Mouse (Mus musculus) liver, adult 2 months (tissue): Measurements from ENCODE around the gene Zfp870. TPM values are rescaled to one million over a fixed set of nuclear protein-coding genes. Genes with fewer than 3 reads are reported as not detected.

Experiments used
- DNase-seq: peaks from one replicate; pipeline ENCODE4 v3.0.0-alpha.2; 2011; ENCODE audit warnings: low read depth, low spot score; ENCODE audit errors: extremely low read depth
- H3K27ac ChIP-seq: fragments of 200-500 bp; replicated peaks from 2 replicates; pipeline ENCODE4 v1.5.1; 2012; ENCODE audit warnings: low read depth, mild to moderate bottlenecking, control low read depth, inconsistent platforms, low read length; ENCODE audit not compliant: insufficient read depth
- H3K27me3 ChIP-seq: fragments of 200-500 bp; 2 replicates; pipeline ENCODE4 v1.6.1; 2012; ENCODE audit warnings: mild to moderate bottlenecking, moderate library complexity, low read length, inconsistent platforms; ENCODE audit not compliant: control insufficient read depth, insufficient read depth
- H3K36me3 ChIP-seq: fragments of 200-500 bp; 2 replicates; pipeline ENCODE4 v1.6.1; 2012; ENCODE audit warnings: low read length, inconsistent platforms; ENCODE audit not compliant: control insufficient read depth, insufficient read depth
- H3K4me1 ChIP-seq: fragments of 200-500 bp; 2 replicates; pipeline ENCODE4 v1.6.1; 2011; ENCODE audit warnings: low read length; ENCODE audit not compliant: control insufficient read depth, insufficient read depth
- H3K4me3 ChIP-seq: fragments of 200-500 bp; 2 replicates; pipeline ENCODE4 v1.5.1; 2011; ENCODE audit warnings: low read depth, mild to moderate bottlenecking, control low read depth, low read length, moderate library complexity; ENCODE audit not compliant: insufficient read depth
- H3K79me2 ChIP-seq: fragments of 200-500 bp; 2 replicates; pipeline ENCODE4 v1.6.1; 2012; ENCODE audit warnings: inconsistent platforms, mild to moderate bottlenecking, low read length, moderate library complexity; ENCODE audit not compliant: control insufficient read depth, insufficient read depth
- H3K9ac ChIP-seq: fragments of 200-500 bp; 2 replicates; pipeline ENCODE4 v1.6.1; 2012; ENCODE audit warnings: low read depth, mild to moderate bottlenecking, control low read depth, inconsistent platforms, low read length
- CTCF ChIP-seq: fragments of 200-500 bp; IDR thresholded peaks from 2 replicates; pipeline ENCODE4 v1.5.1; 2011; ENCODE audit warnings: low read depth, low read length, control low read depth
- POLR2A ChIP-seq: fragments of 200-500 bp; IDR thresholded peaks from 2 replicates; pipeline ENCODE4 v1.6.1; 2011; ENCODE audit warnings: low read length, control low read depth; ENCODE audit not compliant: insufficient read depth; ENCODE audit errors: extremely low read depth
- WGBS: fragments of 180-500 bp; shearing (Covaris S2); methylation state at CpG from one replicate; pipeline ENCODE4 v1.1.7; 2018; 5-methylcytosine and 5-hydroxymethylcytosine counted together
- polyA plus RNA-seq: library from polyadenylated mRNA; depleted of rRNA; stranded (reverse); fragments of >200 nt; gene quantifications from 2 replicates; pipeline ENCODE4 v1.2.3, GENCODE M21; 2012
- total RNA-seq: library from RNA; depleted of rRNA; stranded (reverse); fragments of >200 nt; gene quantifications from 2 replicates; pipeline ENCODE4 v1.2.3, GENCODE M21; 2014

Gene Zfp870
- total and polyA plus RNA-seq, 2 experiments, result 1.1 to 2.7 TPM

- peaks cover 29% of the 10 kb centered on the region for H3K36me3 ChIP-seq
- no peak for TF ChIP-seq CTCF
- no peak for TF ChIP-seq POLR2A
- H3K9ac ChIP-seq, result no peak overlapping the region
- 91% methylated on average over 14 of the region's 14 CpGs for WGBS
- H3K27ac ChIP-seq, result no peak overlapping the region
- no peaks in the 10 kb centered on the region for H3K27me3 ChIP-seq
- no peaks in the 10 kb centered on the region for H3K79me2 ChIP-seq
- no peak for DNase-seq
- no peak overlapping the region for H3K4me3 ChIP-seq
- H3K4me1 ChIP-seq, result 0 out of 2 replicates have a peak, but pooled peaks cover 2% of the 10 kb centered on the region
These were observed 10.9 kb downstream of the Zfp870 start for GRCm38 (mm10) chr17:32880320-32881218.

- H3K79me2 ChIP-seq, result no peaks in the 10 kb centered on the region
- no peak overlapping the region for H3K9ac ChIP-seq
- H3K36me3 ChIP-seq, result peaks cover 16% of the 10 kb centered on the region
- TF ChIP-seq CTCF, result no peak
- no peak overlapping the region for H3K27ac ChIP-seq
- no peaks in the 10 kb centered on the region for H3K27me3 ChIP-seq
- DNase-seq, result no peak
- H3K4me3 ChIP-seq, result no peak overlapping the region
- H3K4me1 ChIP-seq, result 0 out of 2 replicates have a peak, but pooled peaks cover 2% of the 10 kb centered on the region
- 93% methylated on average over 11 of the region's 11 CpGs for WGBS
These were observed 12.7 kb downstream of the Zfp870 start for GRCm38 (mm10) chr17:32878773-32879172.

GRCm38 (mm10) chr17:32877471-32878171 lies 13.8 kb downstream of the Zfp870 start:
- WGBS, result 6% methylated on average over 22 of the region's 22 CpGs

GRCm38 (mm10) chr17:32872696-32873095 lies 18.7 kb downstream of the Zfp870 start:
- H3K36me3 ChIP-seq, result no peaks in the 10 kb centered on the region
- DNase-seq, result no peak
- H3K27me3 ChIP-seq, result no peaks in the 10 kb centered on the region
- no peak overlapping the region for H3K4me3 ChIP-seq
- TF ChIP-seq POLR2A (no peak), CTCF (no peak)
- WGBS, result 63% methylated on average over 5 of the region's 5 CpGs
- no peak overlapping the region for H3K9ac ChIP-seq
- no peaks in the 10 kb centered on the region for H3K79me2 ChIP-seq
- no peak overlapping the region for H3K27ac ChIP-seq
- 0 out of 2 replicates have a peak, but pooled peaks cover 2% of the 10 kb centered on the region for H3K4me1 ChIP-seq

More at GRCm38 (mm10) chr17:32877471-32878171, 13.8 kb downstream of the Zfp870 start:
- H3K27me3 ChIP-seq, result no peaks in the 10 kb centered on the region
- no peak overlapping the region for H3K4me3 ChIP-seq
- no peaks in the 10 kb centered on the region for H3K79me2 ChIP-seq
- H3K9ac ChIP-seq, result no peak overlapping the region
- DNase-seq, result no peak
- TF ChIP-seq POLR2A, result no peak
- no peak for TF ChIP-seq CTCF
- H3K36me3 ChIP-seq, result peaks cover 5% of the 10 kb centered on the region; the same call in 1 of the 2 replicates
- H3K4me1 ChIP-seq, result 0 out of 2 replicates have a peak, but pooled peaks cover 2% of the 10 kb centered on the region
- no peak overlapping the region for H3K27ac ChIP-seq

GRCm38 (mm10) chr17:32872091-32872490 lies 19.4 kb downstream of the Zfp870 start:
- Histone ChIP-seq H3K27ac (no peak overlapping the region), H3K27me3 (no peaks in the 10 kb centered on the region)
- WGBS, result 87% methylated on average over 4 of the region's 4 CpGs

More at GRCm38 (mm10) chr17:32872091-32872490, 19.4 kb downstream of the Zfp870 start:
- TF ChIP-seq POLR2A (no peak), CTCF (no peak)
- H3K4me1 ChIP-seq, result no peaks in the 10 kb centered on the region
- no peak overlapping the region for H3K4me3 ChIP-seq
- DNase-seq, result no peak
- H3K79me2 ChIP-seq, result no peaks in the 10 kb centered on the region
- H3K36me3 ChIP-seq, result no peaks in the 10 kb centered on the region
- H3K9ac ChIP-seq, result no peak overlapping the region
